Mouse (Mus musculus) heart, adult 18-20 months (tissue): ENCODE data around the gene Klk1b4. TPM values are rescaled to one million over a fixed set of nuclear protein-coding genes. Genes with fewer than 3 reads are reported as not detected.

ENCODE experiments used
- DNase-seq, 2 experiments: peaks; one replicate each; pipeline ENCODE4 v3.0.0; 2021 to 2022; ENCODE audit warnings: mixed read lengths in 1 of 2
- total RNA-seq, 2 experiments: library from RNA; stranded (reverse); gene quantifications; 2 replicates each; pipeline ENCODE4 v1.2.3; 2021

Klk1b4 gene
- total RNA-seq, 2 experiments from 2014 or later, result not detected

DNA sequence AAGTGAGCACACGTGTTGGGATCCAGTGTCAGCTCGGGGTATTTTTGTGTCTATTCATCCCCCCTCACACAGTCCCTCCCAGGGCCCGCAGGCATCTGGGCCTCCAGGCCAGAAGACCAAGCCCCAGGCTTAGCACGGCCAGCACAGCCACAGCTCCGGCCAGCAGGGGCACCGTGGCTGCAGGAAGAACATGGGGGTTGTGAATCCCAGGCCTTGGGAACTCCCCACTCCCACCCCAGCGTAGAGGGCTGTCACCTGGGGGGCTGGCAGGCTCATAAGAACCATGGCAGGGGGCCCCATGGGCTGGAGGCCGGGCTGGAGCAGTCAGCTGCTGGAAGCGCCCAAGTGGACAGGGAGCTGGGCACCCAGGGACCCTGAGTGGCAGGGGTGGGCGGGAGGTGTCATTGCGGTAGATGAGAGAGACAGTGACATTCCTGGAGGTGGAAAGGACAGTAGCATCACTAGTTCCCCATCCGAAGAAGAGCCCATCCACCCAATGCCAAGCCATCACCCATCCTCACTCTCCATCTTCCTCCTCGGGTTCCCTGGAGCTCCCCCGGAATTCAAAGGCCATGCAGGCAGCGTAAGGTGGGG, 45.9 kb downstream of the Klk1b4 start:
- no peak for DNase-seq

DNA sequence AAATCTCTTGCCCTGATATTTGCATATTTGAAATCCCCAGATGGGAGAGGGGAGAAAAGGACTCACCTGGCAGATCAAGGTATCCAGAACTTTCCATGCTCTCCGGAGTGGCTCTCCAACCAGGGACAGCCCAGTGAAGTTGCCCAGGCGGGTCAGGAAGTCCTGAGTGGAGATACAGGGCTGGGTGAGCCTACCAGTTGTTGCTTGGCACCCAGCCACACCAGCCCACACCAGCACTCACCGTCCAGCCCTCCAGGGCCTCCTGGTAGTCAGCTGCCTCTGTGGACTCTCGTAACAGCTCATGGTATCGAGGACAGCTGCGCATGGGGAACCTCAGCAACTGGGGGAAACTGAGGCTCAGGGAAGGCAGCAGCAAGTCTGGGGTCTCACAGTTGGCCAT, 47.7 kb downstream of the Klk1b4 start:
- DNase-seq, result no peak

DNA sequence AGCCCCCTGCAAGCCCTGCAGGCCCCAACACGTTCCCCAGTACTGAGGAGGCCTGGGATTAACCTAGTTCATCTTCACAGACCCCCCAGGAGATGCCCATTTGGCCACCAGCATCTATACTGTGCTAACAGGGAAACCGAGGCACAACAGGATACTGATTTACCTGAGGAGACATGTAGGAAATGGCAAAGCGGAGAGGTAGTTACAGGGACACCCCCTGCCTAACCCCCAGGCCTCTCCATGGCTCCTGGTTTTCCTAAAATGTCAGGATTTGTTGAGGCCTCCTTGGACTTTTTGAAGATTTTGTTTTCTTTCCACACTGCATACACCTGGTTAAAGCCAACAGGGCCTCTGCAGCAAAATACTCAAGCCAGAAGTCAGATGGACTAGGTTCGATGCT, 50.0 kb downstream of the Klk1b4 start, which contains the start of gene Acp4:
Acp4 (minus strand) TSS at position 101 of the 400 bp plus-strand sequence.
- DNase-seq, result no peak

DNA sequence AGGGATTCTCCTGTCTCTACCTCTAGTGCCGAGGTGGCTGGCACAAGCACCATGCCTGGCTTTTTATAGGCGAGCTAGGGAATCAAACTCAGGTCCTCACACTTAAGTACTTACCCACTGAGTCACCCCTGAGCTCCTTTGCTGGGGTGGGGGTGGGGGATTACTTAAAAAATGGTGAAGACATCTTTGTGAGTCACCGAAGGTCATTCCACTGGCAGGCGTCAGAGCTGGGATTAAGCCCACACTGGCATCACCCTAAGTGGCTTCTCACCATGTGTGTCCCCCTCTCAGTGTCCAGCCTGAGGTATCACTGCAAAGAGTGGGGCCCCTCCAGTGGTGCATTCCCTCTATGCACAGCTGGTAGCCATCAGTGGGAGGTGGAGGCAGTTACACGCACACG, 53.2 kb downstream of the Klk1b4 start:
- DNase-seq, result no peak

DNA sequence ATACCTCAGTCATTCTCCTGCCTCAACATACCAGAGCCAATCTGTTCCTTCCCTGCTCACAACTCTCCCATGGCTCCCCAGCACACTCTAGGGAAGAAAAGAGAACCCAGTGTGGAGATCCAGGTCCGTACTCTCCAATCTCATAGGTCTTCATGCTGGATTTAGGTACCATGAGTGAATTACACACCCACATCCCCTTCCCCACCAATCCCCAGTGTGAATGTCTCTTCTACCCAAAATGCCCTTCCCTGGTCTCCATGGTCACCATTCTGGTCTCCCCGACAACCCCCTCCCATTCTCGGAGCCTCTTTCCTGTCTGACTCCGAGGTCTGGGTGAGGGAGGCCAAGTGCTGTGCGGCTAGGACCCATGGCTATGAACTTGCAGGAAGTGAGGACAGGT, 53.9 kb downstream of the Klk1b4 start, which contains the start of gene Gm15517:
Gm15517 (plus strand) TSS at position 301 of the 400 bp plus-strand sequence.
- DNase-seq, result no peak

Other genes with a start within 250 kb of the Klk1b4 start
- not detected for gene Klk1b1, start 240.7 kb upstream of the Klk1b4 start, total RNA-seq
- gene Klk1b9, start 231.4 kb upstream of the Klk1b4 start, total RNA-seq, result not detected
- not detected for gene Klk1b11, start 211.6 kb upstream of the Klk1b4 start, total RNA-seq
- 1 to 10 TPM; 2.8 to 4.1 TPM for gene Klk1b26, start 195.3 kb upstream of the Klk1b4 start, total RNA-seq
- not detected for gene Klk1b27, start 155.1 kb upstream of the Klk1b4 start, total RNA-seq
- not detected for gene Klk1b21, start 105.1 kb upstream of the Klk1b4 start, total RNA-seq
- gene Klk1b22, start 94.8 kb upstream of the Klk1b4 start, total RNA-seq, result not detected
- not detected for gene Klk1b16, start 70.7 kb upstream of the Klk1b4 start, total RNA-seq
- not detected for gene Klk1b24, start 19.2 kb upstream of the Klk1b4 start, total RNA-seq
- not detected for gene Klk1b3, start 9.2 kb upstream of the Klk1b4 start, total RNA-seq
- gene Klk1b5, start 8.5 kb downstream of the Klk1b4 start, total RNA-seq, result not detected
- under 1 TPM in 1 of 2 experiments, not detected in 1; 0.60 TPM for gene Klk1, start 17.9 kb downstream of the Klk1b4 start, total RNA-seq
- not detected for gene Gm36864, start 28.7 kb downstream of the Klk1b4 start, total RNA-seq
- gene 1700028J19Rik, start 39.3 kb downstream of the Klk1b4 start, total RNA-seq, result under 1 TPM; 0.25 to 0.28 TPM
- 10 to 100 TPM in 1 of 2 experiments, 1 to 10 TPM in 1; 8.1 to 11.5 TPM for gene 2410002F23Rik, start 39.3 kb downstream of the Klk1b4 start, total RNA-seq
- not detected for gene Acp4, start 49.9 kb downstream of the Klk1b4 start, total RNA-seq
- gene Gm15517, start 54.0 kb downstream of the Klk1b4 start, total RNA-seq, result not detected
- under 1 TPM; 0.69 to 0.87 TPM for gene Clec11a, start 99.5 kb downstream of the Klk1b4 start, total RNA-seq
- 1 to 10 TPM; 2.1 to 2.7 TPM for gene Shank1, start 102.8 kb downstream of the Klk1b4 start, total RNA-seq
- gene Syt3, start 176.7 kb downstream of the Klk1b4 start, total RNA-seq, result 1 to 10 TPM; 2.3 to 2.9 TPM
- gene 1700008O03Rik, start 178.4 kb downstream of the Klk1b4 start, total RNA-seq, result under 1 TPM; 0.30 to 0.31 TPM
- gene Lrrc4b, start 221.6 kb downstream of the Klk1b4 start, total RNA-seq, result 10 to 100 TPM; 31.2 to 66.0 TPM